Mouse (Mus musculus) limb, embryonic 11.5 days (tissue): ENCODE measurements around the gene Ate1. TPM values are rescaled to one million over a fixed set of nuclear protein-coding genes. Genes with fewer than 3 reads are reported as not detected.

Experiments used
- ATAC-seq: fragments of 200-750 bp; cut with Nextera tagmentation; 2 replicates; pipeline ENCODE4 v1.8.0; 2017; ENCODE audit warnings: low read depth; ENCODE audit not compliant: insufficient number of reproducible peaks, low FRiP score, low TSS enrichment
- DNase-seq: peaks from one replicate; pipeline ENCODE4 v3.0.0-alpha.2; 2015; ENCODE audit warnings: low spot score
- H3K27ac ChIP-seq: fragments of 300-500 bp; sonication (generic); replicated peaks from 2 replicates; pipeline ENCODE4 v1.5.1; 2014; ENCODE audit warnings: low read depth, mild to moderate bottlenecking, low read length
- H3K27me3 ChIP-seq: fragments of 300-500 bp; sonication (generic); 2 replicates; pipeline ENCODE4 v1.6.1; 2014; ENCODE audit warnings: mild to moderate bottlenecking, low read length, mixed read lengths; ENCODE audit not compliant: control insufficient read depth, insufficient read depth
- H3K36me3 ChIP-seq: fragments of 300-500 bp; sonication (generic); 2 replicates; pipeline ENCODE4 v1.6.1; 2014; ENCODE audit warnings: mild to moderate bottlenecking, low read length, moderate library complexity, mixed read lengths; ENCODE audit not compliant: control insufficient read depth, insufficient read depth
- H3K4me1 ChIP-seq: fragments of 300-500 bp; sonication (generic); 2 replicates; pipeline ENCODE4 v1.6.1; 2014; ENCODE audit warnings: low read length, mixed read lengths; ENCODE audit not compliant: control insufficient read depth, insufficient read depth
- H3K4me2 ChIP-seq: fragments of 300-500 bp; sonication (generic); 2 replicates; pipeline ENCODE4 v1.6.1; 2014; ENCODE audit warnings: low read depth, mild to moderate bottlenecking, moderate library complexity; ENCODE audit not compliant: severe bottlenecking
- H3K4me3 ChIP-seq: fragments of 300-500 bp; sonication (generic); 2 replicates; pipeline ENCODE4 v1.5.1; 2014; ENCODE audit warnings: low read depth, low read length
- H3K9ac ChIP-seq: fragments of 300-500 bp; sonication (generic); 2 replicates; pipeline ENCODE4 v1.6.1; 2014; ENCODE audit warnings: mild to moderate bottlenecking, low read length
- H3K9me3 ChIP-seq: fragments of 300-500 bp; sonication (generic); 2 replicates; pipeline ENCODE4 v1.6.1; 2016; ENCODE audit warnings: low read length; ENCODE audit not compliant: control insufficient read depth
- WGBS: fragments of 180-500 bp; shearing (Covaris S2); extraction: QIAGEN DNeasy Blood & Tissue Kit; methylation state at CpG from one replicate; pipeline ENCODE4 v1.1.7; 2014; 5-methylcytosine and 5-hydroxymethylcytosine counted together
- polyA plus RNA-seq: library from polyadenylated mRNA; unstranded; fragments of >200 nt; fragmentation: Nextera tagmentation; extraction: Ambion mirVana; gene quantifications from 2 replicates; pipeline ENCODE4 v1.2.1, GENCODE M21; 2014

The Ate1 gene
- polyA plus RNA-seq, 1 experiment from 2014 or later: 38.3 TPM

- Histone ChIP-seq H3K4me2 (no peak overlapping the region), H3K36me3 (no peaks in the 10 kb centered on the region), H3K4me1 (no peaks in the 10 kb centered on the region), H3K9me3 (no peaks in the 10 kb centered on the region), H3K9ac (no peak overlapping the region), H3K27ac (no peak overlapping the region), H3K27me3 (no peaks in the 10 kb centered on the region), H3K4me3 (no peak overlapping the region)
- no peak for ATAC-seq
- no peak for DNase-seq
- WGBS: 73% methylated on average over 5 of the region's 5 CpGs
Observed at GRCm38 (mm10) chr7:130552780-130553179, 32.6 kb upstream of the Ate1 start.

- Histone ChIP-seq H3K27me3 (no peaks in the 10 kb centered on the region), H3K27ac (no peak overlapping the region; the same call in 1 of the 2 replicates), H3K9ac (no peak overlapping the region), H3K36me3 (peaks cover 5% of the 10 kb centered on the region; the same call in 1 of the 2 replicates), H3K4me3 (no peak overlapping the region), H3K9me3 (no peaks in the 10 kb centered on the region), H3K4me2 (no peak overlapping the region), H3K4me1 (peaks cover 5% of the 10 kb centered on the region)
- ATAC-seq: no peak
- 84% methylated on average over 12 of the region's 12 CpGs for WGBS
- no peak for DNase-seq
Observed at GRCm38 (mm10) chr7:130547635-130548175, 27.5 kb upstream of the Ate1 start.

- DNase-seq: peak; percentile 98
- peaks cover 8% of the 10 kb centered on the region; the same call in 1 of the 2 replicates for H3K36me3 ChIP-seq
- peak overlapping the region; percentile 100 for H3K27ac ChIP-seq
- WGBS: under 1% methylated on average over 82 of the region's 84 CpGs
- H3K9ac ChIP-seq: peak overlapping the region; percentile 98
- peak overlapping the region; percentile 67 for H3K4me3 ChIP-seq
- H3K27me3 ChIP-seq: no peaks in the 10 kb centered on the region
- H3K4me2 ChIP-seq: peak overlapping the region; percentile 70
- H3K4me1 ChIP-seq: peaks cover 5% of the 10 kb centered on the region
- H3K9me3 ChIP-seq: no peaks in the 10 kb centered on the region
- ATAC-seq: peak; percentile 92
Observed at GRCm38 (mm10) chr7:130546791-130547484, 26.8 kb upstream of the Ate1 start.

GRCm38 (mm10) chr7:130546421-130546790, 26.2 kb upstream of the Ate1 start:
- H3K4me2 ChIP-seq: peak overlapping the region; percentile 70

GRCm38 (mm10) chr7:130545893-130546292, 25.7 kb upstream of the Ate1 start:
- no peak overlapping the region; the same call in 1 of the 2 replicates for H3K27ac ChIP-seq
- no peak for ATAC-seq

More at GRCm38 (mm10) chr7:130546421-130546790, 26.2 kb upstream of the Ate1 start:
- H3K9me3 ChIP-seq: no peaks in the 10 kb centered on the region
- peaks cover 5% of the 10 kb centered on the region for H3K4me1 ChIP-seq
- H3K36me3 ChIP-seq: peaks cover 8% of the 10 kb centered on the region; the same call in 1 of the 2 replicates
- 9% methylated on average over 7 of the region's 7 CpGs for WGBS
- peak overlapping the region; percentile 100 for H3K27ac ChIP-seq
- H3K9ac ChIP-seq: peak overlapping the region; percentile 98
- DNase-seq: no peak
- H3K4me3 ChIP-seq: peak overlapping the region; percentile 67
- no peaks in the 10 kb centered on the region for H3K27me3 ChIP-seq
- no peak for ATAC-seq

GRCm38 (mm10) chr7:130545401-130545800, 25.2 kb upstream of the Ate1 start:
- H3K27ac ChIP-seq: no peak overlapping the region
- no peaks in the 10 kb centered on the region for H3K27me3 ChIP-seq
- H3K4me3 ChIP-seq: no peak overlapping the region
- H3K4me2 ChIP-seq: peak overlapping the region; percentile 70; the same call in 1 of the 2 replicates
- peaks cover 5% of the 10 kb centered on the region for H3K4me1 ChIP-seq
- H3K9ac ChIP-seq: no peak overlapping the region
- DNase-seq (no peak), ATAC-seq (no peak)
- 93% methylated on average over 5 of the region's 5 CpGs for WGBS
- H3K36me3 ChIP-seq: peaks cover 8% of the 10 kb centered on the region; the same call in 1 of the 2 replicates
- H3K9me3 ChIP-seq: no peaks in the 10 kb centered on the region

More at GRCm38 (mm10) chr7:130545893-130546292, 25.7 kb upstream of the Ate1 start:
- H3K4me3 ChIP-seq: peak overlapping the region; percentile 67
- no peaks in the 10 kb centered on the region for H3K9me3 ChIP-seq
- H3K27me3 ChIP-seq: no peaks in the 10 kb centered on the region
- DNase-seq: no peak
- WGBS: 59% methylated on average over 3 of the region's 3 CpGs
- H3K4me2 ChIP-seq: peak overlapping the region; percentile 70
- peaks cover 5% of the 10 kb centered on the region for H3K4me1 ChIP-seq
- peak overlapping the region; percentile 98 for H3K9ac ChIP-seq
- H3K36me3 ChIP-seq: peaks cover 8% of the 10 kb centered on the region; the same call in 1 of the 2 replicates

DNA sequence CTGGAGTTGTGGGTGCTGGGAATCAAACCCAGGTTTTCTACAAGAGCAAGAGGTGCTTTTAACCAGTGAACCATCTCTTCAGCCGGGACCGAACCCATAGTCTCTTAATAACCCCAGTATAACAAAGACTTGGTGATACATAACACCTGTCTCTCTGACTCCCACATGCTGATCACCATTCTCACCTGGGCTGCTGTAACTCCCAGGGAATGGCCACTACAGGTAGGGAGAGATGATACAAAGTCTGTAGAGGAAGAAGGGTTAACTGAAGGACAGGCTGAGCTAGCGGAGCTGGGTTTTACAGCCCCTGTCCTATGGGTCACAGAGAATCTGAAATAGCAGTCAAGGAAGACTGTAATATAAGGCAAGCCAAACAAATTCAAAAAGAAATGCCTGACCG, 23.0 kb upstream of the Ate1 start:
- DNase-seq (no peak), ATAC-seq (no peak)
- Histone ChIP-seq H3K9me3 (no peaks in the 10 kb centered on the region), H3K27ac (no peak overlapping the region), H3K4me2 (no peak overlapping the region), H3K4me1 (peaks cover 5% of the 10 kb centered on the region), H3K36me3 (peaks cover 13% of the 10 kb centered on the region), H3K4me3 (no peak overlapping the region), H3K27me3 (no peaks in the 10 kb centered on the region), H3K9ac (no peak overlapping the region)
- 94% methylated on average over 4 of the region's 4 CpGs for WGBS

DNA sequence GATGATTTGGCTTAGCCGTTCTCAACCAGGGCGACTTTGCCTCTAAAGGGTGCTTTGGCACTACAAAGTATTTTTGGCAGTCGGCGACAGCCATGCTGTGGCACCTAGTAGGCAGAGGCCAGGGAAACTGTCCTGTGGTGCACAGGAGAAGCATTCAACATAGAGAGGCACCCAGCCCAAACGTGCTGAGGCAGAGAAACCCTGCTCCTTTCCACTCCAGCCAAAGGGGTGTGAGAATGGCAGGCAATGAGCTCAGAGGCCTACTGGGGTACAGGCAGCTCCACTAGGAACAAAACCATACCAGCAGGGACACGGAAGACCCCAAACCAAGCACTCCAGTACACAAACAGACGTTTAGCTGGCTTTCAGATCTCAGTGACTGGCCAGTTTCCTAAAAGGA, 20.0 kb upstream of the Ate1 start:
- WGBS: 88% methylated on average over 7 of the region's 7 CpGs
- ATAC-seq: no peak
- no peak overlapping the region for H3K9ac ChIP-seq

More for the DNA sequence above, 20.0 kb upstream of the Ate1 start:
- Histone ChIP-seq H3K4me2 (no peak overlapping the region), H3K4me1 (no peaks in the 10 kb centered on the region), H3K27ac (no peak overlapping the region), H3K4me3 (no peak overlapping the region), H3K9me3 (no peaks in the 10 kb centered on the region), H3K36me3 (peaks cover 20% of the 10 kb centered on the region), H3K27me3 (no peaks in the 10 kb centered on the region)
- DNase-seq: no peak
